8 mouse cellular contexts compared by ENCODE assay signal in the genomic region with DNA sequence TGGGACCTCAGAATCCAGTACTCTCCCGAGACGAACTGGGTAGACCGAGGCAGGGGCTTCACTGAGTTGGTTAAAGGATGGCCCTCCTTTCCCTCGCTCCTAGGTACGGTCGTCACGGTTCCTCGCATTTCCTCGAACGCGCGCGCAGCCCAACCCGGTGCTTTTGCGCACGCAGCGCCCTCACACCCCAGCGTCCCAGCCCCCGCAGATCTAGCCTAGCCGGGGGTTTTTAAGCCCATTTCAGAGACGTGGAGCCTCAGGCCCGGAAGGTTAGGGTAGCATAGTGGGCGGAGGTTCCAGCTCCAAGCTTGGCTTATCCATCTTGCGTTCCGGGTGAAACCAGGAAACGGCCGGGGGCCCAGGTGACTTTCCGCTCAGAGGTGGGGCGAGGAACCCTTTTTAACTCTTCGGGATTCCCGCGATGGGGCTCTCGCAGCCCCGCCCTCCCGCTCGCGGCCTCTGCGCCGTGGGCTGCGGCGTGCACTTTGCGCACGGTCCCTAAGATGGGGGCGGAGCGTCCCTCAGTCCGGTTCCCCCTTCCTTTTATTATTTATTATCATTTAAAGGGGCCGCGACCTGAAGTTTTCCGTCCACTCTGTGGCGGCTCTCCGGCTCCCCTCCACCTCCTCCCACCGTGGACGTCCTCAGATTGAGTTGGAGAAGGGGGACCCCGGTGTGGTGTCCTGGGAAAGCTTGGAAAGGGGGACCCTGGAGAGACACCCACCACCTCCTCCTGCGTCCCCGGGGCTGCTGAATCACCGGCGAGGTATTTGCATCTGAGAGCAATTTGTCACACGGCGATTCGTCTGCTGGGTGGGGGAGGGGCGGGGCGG. TPM values are rescaled to one million over a fixed set of nuclear protein-coding genes. Genes with fewer than 3 reads are reported as not detected.
DNase-seq lines count a peak whose midpoint lies in the region; ATAC-seq and TF ChIP-seq lines count a peak whose summit lies in the region.

TSS of gene Arid3a (plus strand) at position 553 of the 833 bp plus-strand sequence.

- H3K36me3 ChIP-seq in G1E (replicated peaks), result peaks cover 26% of the 10 kb centered on the region
- H3K36me3 ChIP-seq in forebrain, embryonic 15.5 days, result no peaks in the 10 kb centered on the region
- H3K36me3 ChIP-seq in neural tube, embryonic 14.5 days (ENCODE audit: control insufficient read depth, insufficient read depth, low read length), result 0 out of 2 replicates have a peak, but pooled peaks cover 6% of the 10 kb centered on the region
- no peaks in the 10 kb centered on the region for H3K36me3 ChIP-seq in testis, adult 2 months (ENCODE audit: control insufficient read depth, insufficient read depth, low read length)

- peak within 1 kb of the TSS; percentile 93 for H3K4me2 ChIP-seq in forebrain, embryonic 15.5 days (replicated peaks)
- H3K4me2 ChIP-seq in neural tube, embryonic 14.5 days (ENCODE audit: low read depth, low read length), result peak within 1 kb of the TSS; percentile 83

- peaks cover 1% of the 10 kb centered on the region for H3K9me3 ChIP-seq in G1E (replicated peaks)
- no peaks in the 10 kb centered on the region for H3K9me3 ChIP-seq in forebrain, embryonic 15.5 days
- no peaks in the 10 kb centered on the region for H3K9me3 ChIP-seq in neural tube, embryonic 14.5 days (ENCODE audit: control insufficient read depth, low read length)

- H3K4me1 ChIP-seq in G1E (ENCODE audit: insufficient read depth, low read depth, low read length), result peaks cover 54% of the 10 kb centered on the region
- peaks cover 35% of the 10 kb centered on the region for H3K4me1 ChIP-seq in forebrain, embryonic 15.5 days
- H3K4me1 ChIP-seq in neural tube, embryonic 14.5 days (ENCODE audit: control insufficient read depth, insufficient read depth, low read length), result peaks cover 15% of the 10 kb centered on the region
- H3K4me1 ChIP-seq in testis, adult 2 months (ENCODE audit: control insufficient read depth, insufficient read depth, low read length), result peaks cover 26% of the 10 kb centered on the region

- peak within 1 kb of the TSS; percentile 85 for H3K9ac ChIP-seq in forebrain, embryonic 15.5 days (replicated peaks)
- peak within 1 kb of the TSS; percentile 91 for H3K9ac ChIP-seq in neural tube, embryonic 14.5 days (replicated peaks; ENCODE audit: low read depth, low read length)

- peak; percentile 59 for ATAC-seq in G1E (ENCODE audit: extremely low read depth, insufficient number of reproducible peaks, low FRiP score, poor library complexity, severe bottlenecking)
- peak; percentile 80 for ATAC-seq in forebrain, embryonic 15.5 days (replicated peaks)
- peak; percentile 73 for ATAC-seq in neural tube, embryonic 14.5 days (ENCODE audit: low read depth)

- WGBS in forebrain, embryonic 15.5 days, result under 1% methylated on average over 62 of the region's 63 CpGs
- WGBS in neural tube, embryonic 14.5 days, result under 1% methylated on average over 63 of the region's 63 CpGs

- H3K4me3 ChIP-seq in G1E (ENCODE audit: low read depth, low read length), result peak within 1 kb of the TSS; percentile 95
- H3K4me3 ChIP-seq in forebrain, embryonic 15.5 days, result peak within 1 kb of the TSS; percentile 97
- H3K4me3 ChIP-seq in neural tube, embryonic 14.5 days (ENCODE audit: low read depth, low read length), result peak within 1 kb of the TSS; percentile 88
- peak within 1 kb of the TSS; percentile 78 for H3K4me3 ChIP-seq in testis, adult 2 months (ENCODE audit: control insufficient read depth, low read depth, low read length)

- intact Hi-C loops in heart, postnatal 25 days (cut with DNase I), result loop anchor here (2.0 kb wide), 1 partner anchor 190 kb away; no protein-coding TSS in a partner anchor

- DNase-seq in G1E (ENCODE audit: low spot score), result peak; percentile 91
- peak; percentile 88 for DNase-seq in cerebellum, adult 11-12 months
- DNase-seq in heart, postnatal 25 days (ENCODE audit: low spot score), result peak; percentile 80
- peak; percentile 86 to 89 for DNase-seq in layer of hippocampus, adult 18-20 months (ENCODE audit: low spot score in 2 of 2)
- peak; percentile 91 to 93 for DNase-seq in lung, adult 18-20 months

- peak; percentile 19 for TF ChIP-seq POLR2A in testis, adult 2 months (IDR thresholded peaks at IDR 0.05; ENCODE audit: control insufficient read depth, low read depth, low read length)

- TF ChIP-seq CTCF in G1E (IDR thresholded peaks at IDR 0.05; ENCODE audit: low read depth, low read length), result no peak
- no peak for TF ChIP-seq CTCF in testis, adult 2 months (IDR thresholded peaks at IDR 0.05; ENCODE audit: control insufficient read depth, insufficient read depth, insufficient replicate concordance, low read depth, low read length)

- peak within 1 kb of the TSS; percentile 90 for H3K27ac ChIP-seq in forebrain, embryonic 15.5 days (replicated peaks)
- peak within 1 kb of the TSS; percentile 92 for H3K27ac ChIP-seq in neural tube, embryonic 14.5 days (ENCODE audit: low read depth, low read length)
- peak within 1 kb of the TSS; percentile 88 for H3K27ac ChIP-seq in testis, adult 2 months (ENCODE audit: control insufficient read depth, insufficient read depth, low read depth, low read length)

- no peaks in the 10 kb centered on the region for H3K27me3 ChIP-seq in G1E (ENCODE audit: insufficient read depth, low read length)
- H3K27me3 ChIP-seq in forebrain, embryonic 15.5 days, result peaks cover 21% of the 10 kb centered on the region
- peaks cover 17% of the 10 kb centered on the region for H3K27me3 ChIP-seq in neural tube, embryonic 14.5 days (ENCODE audit: control insufficient read depth, insufficient read depth, low read length)
- no peaks in the 10 kb centered on the region for H3K27me3 ChIP-seq in testis, adult 2 months (ENCODE audit: control insufficient read depth, insufficient read depth, low read length)

RNA-seq across cellular contexts. Expression of gene Arid3a, which starts in this region (rescaled TPM):
- total RNA-seq in G1E (2014; fragmentation: Nextera tagmentation), result 35.4 and 41.3 TPM in 2 replicates
- total RNA-seq in G1E (2017), result 32.8 and 35.1 TPM in 2 replicates
- 164 and 202 TPM in 2 replicates for polyA plus RNA-seq in G1E (2012)
- 2.7 and 3.1 TPM in 2 replicates for polyA plus RNA-seq in forebrain, embryonic 15.5 days (2015; fragmentation: Nextera tagmentation; extraction: Ambion mirVana)
- 1 to 10 TPM; 1.9 to 2.0 TPM for total RNA-seq in heart, postnatal 25 days (2021)
- 1 to 10 TPM; 5.5 to 5.8 TPM for total RNA-seq in layer of hippocampus, adult 18-20 months (2021)
- 3.3 and 5.1 TPM in 2 replicates for polyA plus RNA-seq in neural tube, embryonic 14.5 days (2014; fragmentation: Nextera tagmentation; extraction: Ambion mirVana)
- 59.5 and 65.0 TPM in 2 replicates for polyA plus RNA-seq in testis, adult 2 months (2012; rRNA removed)

Comparison
In these comparisons a context has a peak if more than half of its experiments do, and no peak if none do; other contexts are left out.
1. Peak in every context shown above with its lines: DNase-seq, ATAC-seq, H3K4me3 ChIP-seq and H3K27ac ChIP-seq.
2. RNA of gene Arid3a (total RNA-seq): 32.8 to 41.3 TPM in G1E; 5.5 to 5.8 TPM in layer of hippocampus, adult 18-20 months and 1.9 to 2.0 TPM in heart, postnatal 25 days; every median in the first group is over 4 times any median in the second.